Mouse (Mus musculus): Measurements from ENCODE around the gene Ergic1.

DNA sequence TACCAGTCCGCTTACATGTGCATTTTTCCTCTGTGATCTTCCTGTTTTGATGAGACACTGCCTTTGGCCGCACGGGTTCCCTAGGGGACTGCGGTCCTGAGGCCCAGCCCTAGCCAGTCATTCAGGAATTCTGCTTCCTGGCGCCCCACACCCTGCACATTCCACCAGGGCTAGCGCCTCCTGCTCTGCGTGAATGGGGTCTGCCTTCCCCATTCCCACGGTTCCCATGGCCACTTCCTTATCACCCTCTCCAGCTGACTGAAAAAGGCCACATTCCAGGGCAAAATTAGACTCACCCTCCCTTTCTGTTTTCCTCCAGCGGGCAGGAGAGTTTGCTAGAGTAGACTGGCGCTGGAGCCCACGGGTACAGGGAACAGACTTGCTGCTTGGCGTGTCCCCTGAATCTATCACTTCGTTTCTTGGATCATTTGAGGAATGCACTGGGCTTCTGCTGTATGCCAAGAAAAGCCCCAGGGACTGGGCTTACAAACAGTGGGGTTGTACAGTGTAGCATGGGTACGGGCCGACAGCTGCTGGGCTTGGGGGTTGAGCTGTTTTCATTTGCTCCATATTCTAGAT lies 23.4 kb downstream of the Ergic1 start:
- TF ChIP-seq CTCF (IDR thresholded peaks at IDR 0.05; ENCODE audit: extremely low read depth, insufficient read depth, insufficient read length, insufficient replicate concordance) (no peak), POLR2A (IDR thresholded peaks at IDR 0.05; ENCODE audit: low read depth, low read length) (no peak)
